Mouse (Mus musculus) myocyte (in vitro differentiated cells): ENCODE results near the gene Bbs1. TPM values are rescaled to one million over a fixed set of nuclear protein-coding genes. Genes with fewer than 3 reads are reported as not detected.
A peak's percentile ranks its signal among the peaks of the same experiment; 100 is the strongest.
"Not testable (repeated sequence)": the region's sequence is repeated elsewhere in the genome, so short reads cannot be mapped to it uniquely, and the experiment has no call there.

Experiments
- H3K27me3 ChIP-seq: one replicate; pipeline ENCODE4 v1.6.1; 2011; ENCODE audit not compliant: control insufficient read depth, insufficient read depth, insufficient read length
- H3K36me3 ChIP-seq: one replicate; pipeline ENCODE4 v1.6.1; 2011; ENCODE audit not compliant: control insufficient read depth, insufficient read depth
- H3K4me2 ChIP-seq: one replicate; pipeline ENCODE4 v1.6.1; 2011; ENCODE audit warnings: low read depth, control low read depth
- H3K4me3 ChIP-seq: one replicate; pipeline ENCODE4 v1.5.1; 2011; ENCODE audit warnings: mild to moderate bottlenecking, control low read depth, moderate library complexity
- H3K79me2 ChIP-seq: one replicate; pipeline ENCODE4 v1.6.1; 2011; ENCODE audit not compliant: control insufficient read depth, insufficient read depth
- H3ac ChIP-seq: one replicate; pipeline ENCODE4 v1.6.1; 2011; ENCODE audit not compliant: control insufficient read depth, insufficient read length
- CEBPB ChIP-seq: IDR thresholded peaks from 2 replicates; pipeline ENCODE4 v1.6.1; 2011; ENCODE audit warnings: mild to moderate bottlenecking, moderate library complexity; ENCODE audit not compliant: poor library complexity, insufficient read depth, severe bottlenecking
- E2F4 ChIP-seq: IDR thresholded peaks from one replicate; pipeline ENCODE4 v1.6.1; 2011; ENCODE audit warnings: mild to moderate bottlenecking, control low read depth, moderate library complexity; ENCODE audit not compliant: insufficient read depth
- MAX ChIP-seq: IDR thresholded peaks from one replicate; pipeline ENCODE4 v1.6.1; 2011; ENCODE audit warnings: low read depth, mild to moderate bottlenecking, control low read depth
- MYOD1 ChIP-seq, 3 experiments: IDR thresholded peaks; one replicate each; pipeline ENCODE4 v1.6.1; 2011; ENCODE audit warnings: control low read depth in 2 of 3, low read depth in 2 of 3, mild to moderate bottlenecking in 2 of 3, moderate library complexity in 1 of 3; ENCODE audit not compliant: insufficient read length in 2 of 3, control insufficient read depth in 1 of 3
- MYOG ChIP-seq, 3 experiments: IDR thresholded peaks; one replicate each; pipeline ENCODE4 v1.6.1; 2011; ENCODE audit warnings: control low read depth in 2 of 3, low read depth in 2 of 3, mild to moderate bottlenecking in 2 of 3; ENCODE audit not compliant: insufficient read length in 2 of 3, control insufficient read depth in 1 of 3, insufficient read depth in 1 of 3
- POLR2A ChIP-seq: IDR thresholded peaks from one replicate; pipeline ENCODE4 v1.6.1; 2011; ENCODE audit warnings: low read depth, mild to moderate bottlenecking, control low read depth, moderate library complexity; ENCODE audit not compliant: insufficient read length
- POLR2AphosphoS2 ChIP-seq: IDR thresholded peaks from one replicate; pipeline ENCODE4 v1.6.1; 2011; ENCODE audit warnings: low read depth, control low read depth; ENCODE audit not compliant: insufficient read length
- REST ChIP-seq: IDR thresholded peaks from one replicate; pipeline ENCODE4 v1.6.1; 2011; ENCODE audit warnings: mild to moderate bottlenecking, control low read depth, moderate library complexity; ENCODE audit not compliant: insufficient read depth, insufficient read length
- SRF ChIP-seq: IDR thresholded peaks from one replicate; pipeline ENCODE4 v1.6.1; 2011; ENCODE audit warnings: low read depth; ENCODE audit not compliant: control insufficient read depth, insufficient read length
- TCF12 ChIP-seq: IDR thresholded peaks from one replicate; pipeline ENCODE4 v1.6.1; 2011; ENCODE audit warnings: mild to moderate bottlenecking, control low read depth; ENCODE audit not compliant: poor library complexity, insufficient read depth, severe bottlenecking
- TCF3 ChIP-seq: IDR thresholded peaks from one replicate; pipeline ENCODE4 v1.6.1; 2011; ENCODE audit warnings: low read depth, control low read depth; ENCODE audit not compliant: insufficient read length
- USF1 ChIP-seq: IDR thresholded peaks from one replicate; pipeline ENCODE4 v1.6.1; 2011; ENCODE audit warnings: low read depth, mild to moderate bottlenecking, control low read depth, moderate library complexity
- polyA plus RNA-seq: library from polyadenylated mRNA; unstranded; fragments of >200 nt; fragmentation: generic; extraction: Trizol; gene quantifications from one replicate; pipeline ENCODE4 v1.2.1, GENCODE M21; 2012; ENCODE audit warnings: missing spikeins

Gene Bbs1
- polyA plus RNA-seq = 3.6 TPM

- no peaks in the 10 kb centered on the region for H3K79me2 ChIP-seq
Observed at GRCm38 (mm10) chr19:4905979-4906794, at the start of gene Bbs1. Gene Bbs1, minus strand, starts transcription at chr19:4906628.

GRCm38 (mm10) chr19:4948641-4949040 is 42.2 kb upstream of the Bbs1 start:
- not testable (repeated sequence) for H3ac ChIP-seq, H3K27me3 ChIP-seq, H3K36me3 ChIP-seq, H3K79me2 ChIP-seq, H3K4me3 ChIP-seq, H3K4me2 ChIP-seq

More at GRCm38 (mm10) chr19:4905979-4906794, at the start of gene Bbs1:
- peak within 1 kb of the TSS; percentile 36 for H3K4me3 ChIP-seq
- peak within 1 kb of the TSS; percentile 92 for H3K4me2 ChIP-seq
- H3K36me3 ChIP-seq = peaks cover 5% of the 10 kb centered on the region
- no peak within 1 kb of the TSS for H3ac ChIP-seq
- no peaks in the 10 kb centered on the region for H3K27me3 ChIP-seq
- TF ChIP-seq MYOD1 (IDR thresholded peaks at IDR 0.05; ENCODE audit: control insufficient read depth in 1 of 3, insufficient read length in 2 of 3, low read depth in 2 of 3) (no peak), USF1 (no peak), E2F4 (no peak), REST (no peak), TCF12 (no peak), SRF (no peak), POLR2A (no peak), MAX (no peak), CEBPB (no peak), TCF3 (no peak), POLR2AphosphoS2 (no peak), MYOG (IDR thresholded peaks at IDR 0.05; ENCODE audit: control insufficient read depth in 1 of 3, insufficient read depth in 1 of 3, insufficient read length in 2 of 3, low read depth in 2 of 3) (no peak)

GRCm38 (mm10) chr19:4945540-4945939 is 39.1 kb upstream of the Bbs1 start:
- Histone ChIP-seq H3ac (no peak overlapping the region), H3K79me2 (no peaks in the 10 kb centered on the region), H3K4me3 (no peak overlapping the region), H3K36me3 (no peaks in the 10 kb centered on the region), H3K27me3 (no peaks in the 10 kb centered on the region), H3K4me2 (no peak overlapping the region)
- TF ChIP-seq POLR2AphosphoS2 (no peak), REST (no peak), POLR2A (no peak)

- Histone ChIP-seq H3ac (no peak overlapping the region), H3K79me2 (no peaks in the 10 kb centered on the region), H3K27me3 (no peaks in the 10 kb centered on the region), H3K36me3 (no peaks in the 10 kb centered on the region), H3K4me3 (peak overlapping the region; percentile 18), H3K4me2 (peak overlapping the region; percentile 84)
- no peak for TF ChIP-seq TCF12
- TF ChIP-seq POLR2A = no peak
- no peak for TF ChIP-seq TCF3
- no peak for TF ChIP-seq POLR2AphosphoS2
Observed at GRCm38 (mm10) chr19:4943253-4943588, 36.8 kb upstream of the Bbs1 start.

GRCm38 (mm10) chr19:4942551-4943252 is 36.3 kb upstream of the Bbs1 start, which contains the start of gene Peli3:
Gene Peli3, minus strand, starts transcription at chr19:4943127.
- no peak within 1 kb of the TSS for H3ac ChIP-seq
- peak within 1 kb of the TSS; percentile 84 for H3K4me2 ChIP-seq
- H3K79me2 ChIP-seq = no peaks in the 10 kb centered on the region
- H3K4me3 ChIP-seq = peak within 1 kb of the TSS; percentile 18
- TF ChIP-seq POLR2A (peak; percentile 34), MYOD1 (IDR thresholded peaks at IDR 0.05; ENCODE audit: control insufficient read depth in 1 of 3, insufficient read length in 2 of 3, low read depth in 2 of 3) (no peak), TCF12 (no peak), POLR2AphosphoS2 (no peak), CEBPB (no peak)
- no peaks in the 10 kb centered on the region for H3K27me3 ChIP-seq
- no peaks in the 10 kb centered on the region for H3K36me3 ChIP-seq
